8 mouse cellular contexts compared by ENCODE assay signal in the genomic region with DNA sequence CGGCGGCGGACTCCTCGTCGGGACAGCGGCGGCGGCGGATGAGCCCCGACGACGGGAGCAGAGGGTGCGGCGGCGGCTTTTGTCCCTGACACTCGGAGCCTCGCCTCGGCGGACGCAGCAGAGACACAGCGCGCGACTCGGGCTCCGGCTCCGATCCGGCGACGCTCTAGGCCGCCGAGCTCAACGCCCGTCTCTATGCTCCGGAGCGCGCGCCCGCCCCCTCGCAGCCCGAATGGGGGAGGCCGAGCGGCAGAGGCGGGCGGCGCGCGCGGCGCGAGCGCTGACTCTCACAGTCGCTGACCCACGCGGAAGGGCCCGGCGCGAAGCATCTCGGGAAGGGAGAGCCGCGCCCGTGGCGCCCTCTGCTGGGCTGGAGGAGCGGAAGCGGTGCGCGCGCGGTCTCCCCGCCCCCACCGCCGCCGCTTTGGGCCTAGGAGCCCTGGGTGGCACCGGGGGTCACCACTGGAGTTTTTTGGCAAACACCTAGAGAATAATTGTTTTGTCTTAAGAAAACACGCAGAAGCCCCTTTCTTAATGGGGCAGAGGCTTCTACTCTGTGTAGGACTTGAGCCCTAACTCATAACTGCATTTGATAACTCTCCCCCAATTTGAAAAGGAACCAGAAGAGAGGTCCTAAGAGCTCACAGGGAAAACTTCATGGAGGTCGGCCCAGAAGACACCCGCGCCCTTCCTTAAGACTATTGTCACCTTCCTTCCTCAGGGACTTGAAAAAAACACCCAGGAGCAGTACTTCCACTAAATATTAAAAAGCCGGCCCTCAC. TPM values are rescaled to one million over a fixed set of nuclear protein-coding genes. Genes with fewer than 3 reads are reported as not detected.
DNase-seq lines count a peak whose midpoint lies in the region; ATAC-seq lines count a peak whose summit lies in the region.

TSS of gene Ythdf2 (minus strand) at position 351 of the 782 bp plus-strand sequence.

- peak within 1 kb of the TSS; percentile 94 for H3K27ac ChIP-seq in hindbrain, embryonic 13.5 days

- peak within 1 kb of the TSS; percentile 77 for H3K4me2 ChIP-seq in hindbrain, embryonic 13.5 days

- H3K4me1 ChIP-seq in hindbrain, embryonic 13.5 days (replicated peaks) = peaks cover 27% of the 10 kb centered on the region

- WGBS in hindbrain, embryonic 13.5 days = under 1% methylated on average over 77 of the region's 78 CpGs

- H3K36me3 ChIP-seq in hindbrain, embryonic 13.5 days = peaks cover 10% of the 10 kb centered on the region

- peak within 1 kb of the TSS; percentile 99 for H3K4me3 ChIP-seq in hindbrain, embryonic 13.5 days

- H3K9ac ChIP-seq in hindbrain, embryonic 13.5 days = peak within 1 kb of the TSS; percentile 100

- peak; percentile 98 for ATAC-seq in hindbrain, embryonic 13.5 days (ENCODE audit: low FRiP score)

- H3K27me3 ChIP-seq in hindbrain, embryonic 13.5 days = no peaks in the 10 kb centered on the region

- DNase-seq in NIH3T3 (ENCODE audit: low read depth) = peak; percentile 97
- peak; percentile 99 for DNase-seq in cerebellum, postnatal 10 days
- peak; percentile 91 to 95 for DNase-seq in frontal cortex, postnatal 14 days (ENCODE audit: low spot score in 2 of 2)
- peak; percentile 96 to 98 for DNase-seq in layer of hippocampus, postnatal 25 days (ENCODE audit: extremely low spot score in 1 of 2, low spot score in 1 of 2)
- DNase-seq in lung, postnatal 25 days (ENCODE audit: low spot score) = peak; percentile 97
- peak; percentile 99 for DNase-seq in retina, embryonic 14.5 days (ENCODE audit: low spot score)
- peak; percentile 99 for DNase-seq in thymus, postnatal 4 days

- no peaks in the 10 kb centered on the region for H3K9me3 ChIP-seq in hindbrain, embryonic 13.5 days

RNA-seq across cellular contexts. Expression of gene Ythdf2, which starts in this region (rescaled TPM):
- polyA plus RNA-seq in hindbrain, embryonic 13.5 days (2015; fragmentation: Nextera tagmentation; extraction: Ambion mirVana) = 134 and 137 TPM in 2 replicates
- total RNA-seq in layer of hippocampus, postnatal 25 days (2021) = 10 to 100 TPM; 42.6 to 47.9 TPM

Comparison
In these comparisons a context has a peak if more than half of its experiments do, and no peak if none do; other contexts are left out.
1. Peak in every context shown above with its lines: DNase-seq, ATAC-seq, H3K4me3 ChIP-seq and H3K27ac ChIP-seq.